Mouse (Mus musculus) embryo, embryonic 10 days (tissue): ENCODE results near the gene Zfp948.

Source experiments
- DNase-seq: peaks from one replicate; pipeline ENCODE4 v3.0.0-alpha.2; 2015; ENCODE audit warnings: low spot score

Zfp948 gene

GRCm38 (mm10) chr17:21566728-21567349, at the start of gene Zfp948:
Gene Zfp948 (plus strand): TSS chr17:21567008.
- DNase-seq: peak; percentile 89

- DNase-seq: no peak
Observed at GRCm38 (mm10) chr17:21517130-21517671, 49.6 kb upstream of the Zfp948 start.

DNA sequence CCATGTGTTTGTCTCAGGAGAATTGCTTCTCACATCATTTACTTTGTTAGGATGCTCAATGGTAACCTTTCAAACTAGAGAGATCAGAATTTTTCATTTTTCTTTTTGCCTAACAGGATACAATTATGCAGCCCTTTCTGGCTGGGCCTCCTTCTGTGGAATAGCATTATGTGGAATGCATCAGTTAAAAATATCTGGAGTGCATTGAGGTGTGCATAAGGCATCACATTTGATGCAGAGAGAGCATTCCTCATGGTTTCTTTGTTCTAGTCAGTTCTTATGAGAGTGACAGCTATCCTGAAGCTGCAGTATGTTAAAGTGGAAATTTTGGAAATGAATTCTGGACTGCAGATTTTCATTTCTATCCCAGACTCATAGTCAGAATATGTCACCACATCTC, 40.5 kb upstream of the Zfp948 start:
- no peak for DNase-seq

DNA sequence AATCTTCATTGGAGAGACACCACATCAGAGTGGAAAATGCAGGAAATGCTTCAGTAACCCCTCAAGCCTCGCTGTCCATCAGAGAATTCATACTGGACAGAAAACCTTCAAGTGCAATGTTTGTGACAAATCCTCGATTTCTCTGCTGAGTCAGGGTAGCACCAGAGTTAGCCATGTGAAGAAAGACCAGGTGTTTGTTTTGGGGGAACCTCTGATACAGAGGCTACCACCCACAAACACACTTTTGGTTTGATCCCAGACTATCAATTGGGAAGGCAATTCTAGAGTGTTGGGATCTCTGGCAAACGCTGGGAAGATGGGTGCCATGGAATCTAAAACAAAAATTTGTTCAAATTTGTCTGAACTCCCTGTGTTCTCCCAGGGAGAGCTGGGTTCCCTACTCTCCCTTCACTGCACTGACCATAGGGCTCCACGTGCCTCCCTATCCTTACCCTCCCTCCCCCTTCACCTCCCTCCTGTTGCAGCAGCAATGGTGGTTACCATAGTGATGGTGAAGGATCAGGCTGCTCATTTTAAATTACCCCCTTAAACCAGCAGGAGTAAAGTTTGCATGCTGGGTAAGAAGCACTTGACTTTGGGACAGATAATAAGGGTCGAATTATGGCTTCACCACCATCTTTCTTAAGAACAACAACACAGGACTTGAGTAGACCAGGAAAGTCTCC, 36.0 kb upstream of the Zfp948 start:
- DNase-seq: no peak

GRCm38 (mm10) chr17:21531621-21532020, 35.2 kb upstream of the Zfp948 start:
- DNase-seq: no peak

- peak; percentile 83 for DNase-seq
Observed at GRCm38 (mm10) chr17:21532101-21532951, 34.5 kb upstream of the Zfp948 start.

DNA sequence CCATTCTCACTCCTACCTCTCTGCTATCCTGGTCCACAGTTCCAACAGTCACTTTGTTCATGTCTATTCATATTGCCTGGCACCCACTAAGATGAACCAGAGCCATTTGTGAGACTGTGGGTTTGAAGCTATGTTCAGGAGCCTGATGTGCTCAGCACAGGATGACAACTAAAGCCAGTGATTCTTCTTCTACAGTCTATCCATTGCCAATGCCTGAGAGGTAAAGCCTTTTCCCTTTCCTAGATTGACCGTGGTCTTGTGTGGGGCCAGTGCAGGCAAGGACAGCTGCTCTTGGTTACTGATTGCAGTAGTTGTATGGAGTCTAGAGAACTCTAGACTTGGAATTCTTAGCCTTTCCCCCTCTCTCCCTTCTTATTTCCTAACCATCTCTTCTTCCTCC, 32.8 kb upstream of the Zfp948 start:
- DNase-seq: no peak

- DNase-seq: peak; percentile 91
Observed at GRCm38 (mm10) chr17:21534460-21535095, 32.2 kb upstream of the Zfp948 start.

DNA sequence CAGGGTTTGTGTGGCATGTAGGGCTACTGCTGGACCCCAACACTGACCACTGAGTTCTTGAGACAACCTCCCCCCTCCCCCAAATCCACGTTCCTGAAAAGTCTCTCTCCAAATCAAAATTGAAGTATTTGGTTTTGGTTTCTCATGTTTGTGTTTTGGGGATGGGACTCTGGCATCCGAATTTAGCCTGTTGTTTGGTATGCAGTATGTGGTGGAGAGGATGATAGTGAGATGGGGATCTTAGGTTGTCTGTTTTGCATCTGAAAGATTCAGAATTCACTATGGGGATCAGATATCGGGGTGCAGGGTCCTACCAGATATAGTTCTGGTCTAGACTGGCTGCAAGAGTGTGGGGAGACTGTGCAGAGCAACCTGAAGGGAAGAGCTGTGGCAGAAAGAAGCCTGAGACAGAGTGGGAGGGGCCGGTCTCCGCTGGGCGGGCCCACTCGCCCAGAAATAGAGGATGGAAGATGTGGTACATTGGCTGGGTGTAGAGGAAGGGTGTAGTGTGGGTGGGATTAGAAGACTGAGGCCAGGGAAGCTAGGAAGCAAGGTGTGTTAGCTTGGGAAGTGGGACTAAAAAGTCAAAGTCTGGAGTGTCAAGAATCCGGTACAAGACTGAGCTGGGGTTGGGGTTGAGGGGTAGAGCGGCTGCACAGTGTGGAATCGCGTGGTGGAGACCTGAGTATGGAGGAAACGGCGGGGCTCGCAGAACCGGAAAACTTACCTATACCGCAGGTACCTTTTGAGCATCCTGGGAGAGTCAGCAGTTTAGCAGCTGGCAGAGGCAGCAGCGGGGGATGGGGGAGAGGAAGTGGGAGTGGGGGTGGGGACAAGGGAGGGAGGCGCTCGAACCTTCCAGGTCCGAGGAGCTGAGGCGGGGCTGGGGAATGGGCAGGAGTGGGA, 31.5 kb upstream of the Zfp948 start, which contains the start of gene Zfp52:
Gene Zfp52, plus strand, starts transcription at position 444 of the 906 bp plus-strand sequence.
- DNase-seq: peak; percentile 44

GRCm38 (mm10) chr17:21536096-21536495, 30.7 kb upstream of the Zfp948 start:
- no peak for DNase-seq

DNA sequence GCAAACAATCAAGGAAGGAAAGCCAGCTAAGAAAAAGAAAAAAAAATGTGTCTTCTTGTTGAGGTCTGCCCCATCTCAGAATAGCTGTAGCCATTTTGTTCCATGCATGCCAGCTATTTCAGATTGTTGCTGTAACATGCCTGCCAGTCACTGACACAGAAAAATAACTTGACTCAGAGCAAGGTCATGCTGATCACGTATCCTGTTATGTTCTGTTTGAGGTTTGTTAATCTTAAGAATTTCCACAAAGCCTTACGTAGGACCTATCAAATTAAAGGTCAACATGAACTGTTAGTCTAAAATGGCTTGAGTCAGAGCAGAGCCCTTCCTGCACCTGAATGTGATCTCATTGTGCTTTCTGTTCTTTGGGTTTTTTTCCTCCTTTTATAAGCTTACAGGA, 30.1 kb upstream of the Zfp948 start:
- no peak for DNase-seq

- DNase-seq: no peak
Observed at GRCm38 (mm10) chr17:21557831-21558230, 9.0 kb upstream of the Zfp948 start.

GRCm38 (mm10) chr17:21566220-21566619, 588 bp upstream of the Zfp948 start:
- peak; percentile 72 for DNase-seq

DNA sequence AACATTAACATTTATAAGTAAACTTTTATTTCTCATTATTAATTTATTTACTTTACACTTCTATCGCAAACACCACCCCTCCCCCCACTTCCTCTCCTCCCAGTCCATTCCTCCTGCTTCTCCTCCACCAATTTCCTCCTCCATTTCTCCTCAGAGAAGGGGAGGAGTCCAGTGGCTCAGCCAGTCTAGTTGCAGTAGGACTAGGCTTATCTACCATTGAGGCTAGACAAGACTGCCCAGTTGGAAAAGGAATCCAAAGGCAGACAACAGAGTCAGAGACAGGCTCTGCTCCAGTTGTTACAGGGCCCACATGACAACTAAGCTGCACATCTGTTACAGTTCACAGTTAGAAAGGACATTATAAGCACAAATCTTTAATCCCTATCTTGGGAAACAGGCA, 888 bp downstream of the Zfp948 start:
- peak; percentile 45 for DNase-seq

DNA sequence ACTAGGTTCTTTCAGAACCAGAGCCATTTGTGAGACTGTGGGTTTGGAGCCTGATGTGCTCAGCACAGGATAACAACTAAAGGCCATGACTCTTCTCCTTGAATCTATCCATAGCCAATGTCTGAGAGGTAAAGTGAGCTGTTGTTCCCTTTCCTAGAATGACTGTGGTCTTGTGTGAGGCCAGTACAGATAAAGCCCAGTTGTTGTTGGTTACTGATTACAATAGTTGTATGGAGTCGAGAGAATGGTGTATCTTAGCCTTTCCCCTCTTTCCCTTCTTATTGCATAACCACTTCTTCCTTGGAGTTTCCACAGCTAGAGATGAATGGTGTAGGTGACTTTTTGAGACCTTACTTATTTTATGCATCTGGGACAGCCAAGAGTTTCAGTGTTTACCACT, 12.3 kb downstream of the Zfp948 start:
- no peak for DNase-seq

- DNase-seq: peak; percentile 86
Observed at GRCm38 (mm10) chr17:21579493-21580175, 12.8 kb downstream of the Zfp948 start.

DNA sequence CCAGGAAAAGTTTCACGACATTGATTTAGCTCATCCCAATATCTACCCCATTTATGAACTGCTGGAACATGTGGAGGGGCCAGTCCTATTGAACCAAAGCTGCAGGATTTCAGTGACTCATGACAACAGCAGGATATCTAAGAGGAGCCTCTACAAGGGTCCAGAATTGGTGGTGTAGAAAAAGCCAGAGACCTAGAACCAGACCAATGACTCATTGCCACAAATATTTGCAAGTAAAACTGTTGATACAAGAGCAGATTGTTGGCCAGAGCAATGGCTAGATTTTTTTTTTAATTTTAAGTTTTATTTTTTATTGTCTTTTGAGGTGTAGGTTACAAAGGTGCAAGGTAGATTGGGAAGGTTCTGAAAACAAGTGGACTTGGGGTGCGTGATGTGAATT, 18.7 kb downstream of the Zfp948 start:
- no peak for DNase-seq

GRCm38 (mm10) chr17:21616356-21616755, 49.5 kb downstream of the Zfp948 start:
- DNase-seq: no peak

GRCm38 (mm10) chr17:21617352-21617751, 50.5 kb downstream of the Zfp948 start:
- no peak for DNase-seq

DNA sequence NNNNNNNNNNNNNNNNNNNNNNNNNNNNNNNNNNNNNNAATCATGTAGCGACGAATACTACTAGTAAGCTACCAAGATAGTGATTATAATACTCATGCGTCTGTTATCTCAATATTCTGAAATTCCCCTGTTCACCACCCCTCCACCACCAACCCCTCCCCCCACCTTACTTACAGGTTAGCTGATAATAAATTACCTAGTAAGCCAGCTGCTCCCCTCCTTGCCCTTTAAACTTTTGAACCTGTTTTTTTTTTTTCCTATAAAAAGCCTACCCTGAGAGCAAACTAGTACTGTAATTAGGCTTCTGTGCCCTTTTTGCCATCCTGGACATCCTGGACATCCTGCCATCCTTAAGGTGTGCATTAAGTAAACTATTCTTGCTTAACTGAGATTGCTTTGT, 56.8 kb downstream of the Zfp948 start:
- no peak for DNase-seq
